Comparison of ENCODE assay signal across 17 mouse cellular contexts in the genomic region with DNA sequence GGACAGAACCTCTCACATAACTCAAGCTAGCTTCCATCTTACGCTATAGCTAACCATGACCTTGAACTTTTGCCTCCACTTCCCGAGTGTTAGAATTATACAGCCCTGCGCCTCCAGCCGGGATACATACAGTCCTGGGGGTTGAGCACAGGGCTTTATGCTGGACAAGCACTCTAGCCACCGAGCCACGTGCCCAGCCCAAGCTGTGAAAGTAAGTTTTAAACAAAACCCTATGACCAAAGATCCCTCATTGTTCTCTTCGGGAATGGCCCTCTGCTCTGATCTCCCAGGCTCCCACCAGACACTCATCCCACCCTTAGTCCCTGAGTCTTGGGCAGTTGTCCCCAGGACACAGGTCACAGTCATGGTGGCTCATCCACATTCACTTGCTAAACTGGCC.
"Had no signal": no experiment of that assay in that cellular context is flagged by ENCODE, and none has a peak within 500 bp of the region (broad histone marks: within the 10 kb centered on the region; RNA-seq: fewer than 3 reads in every experiment).

No protein-coding gene starts in this region.

- H3K4me3 ChIP-seq: lung, embryonic 15.5 days; megakaryocyte, embryonic 14.5 days; midbrain, embryonic 13.5 days; neural tube, embryonic 12.5 days; stomach, embryonic 15.5 days had no signal

- H3K9me3 ChIP-seq: lung, embryonic 15.5 days; midbrain, embryonic 13.5 days; neural tube, embryonic 12.5 days; stomach, embryonic 15.5 days had no signal

- DNase-seq: liver, postnatal 0 days; lung, adult 2 months; lung, postnatal 14 days; lung, postnatal 36 days; right cerebral cortex, postnatal 14 days; thymus, adult 2 months; thymus, postnatal 25 days; thymus, postnatal 4 days had no signal

- H3K4me2 ChIP-seq: lung, embryonic 15.5 days; midbrain, embryonic 13.5 days; neural tube, embryonic 12.5 days; stomach, embryonic 15.5 days had no signal

- H3K9ac ChIP-seq: liver, postnatal 0 days; lung, embryonic 15.5 days; midbrain, embryonic 13.5 days; neural tube, embryonic 12.5 days; stomach, embryonic 15.5 days had no signal

- H3K4me1 ChIP-seq: lung, embryonic 15.5 days; megakaryocyte, embryonic 14.5 days; midbrain, embryonic 13.5 days; neural tube, embryonic 12.5 days; stomach, embryonic 15.5 days had no signal

- H3K27me3 ChIP-seq: lung, embryonic 15.5 days; megakaryocyte, embryonic 14.5 days; midbrain, embryonic 13.5 days; neural tube, embryonic 12.5 days; stomach, embryonic 15.5 days had no signal

- ATAC-seq: liver, postnatal 0 days; lung, postnatal 0 days; midbrain, embryonic 13.5 days; midbrain, embryonic 16.5 days had no signal

- H3K36me3 ChIP-seq: lung, embryonic 15.5 days; midbrain, embryonic 13.5 days; neural tube, embryonic 12.5 days; stomach, embryonic 15.5 days had no signal

- H3K27ac ChIP-seq: lung, embryonic 15.5 days; macrophage; midbrain, embryonic 13.5 days; neural tube, embryonic 12.5 days; stomach, embryonic 15.5 days; stomach, postnatal 0 days had no signal
